Mouse (Mus musculus) monocyte, adult 59 days (primary cell): Measurements from ENCODE around the gene Btbd35f4. TPM values are rescaled to one million over a fixed set of nuclear protein-coding genes. Genes with fewer than 3 reads are reported as not detected.

Experiments used
- total RNA-seq, 2 experiments: library from RNA; stranded (reverse); gene quantifications; one replicate each; pipeline ENCODE4 v1.2.4; 2023

Btbd35f4 gene
- total RNA-seq = not detected

GRCm38 (mm10) chrX:4800196-4800595 lies at the start of gene Btbd35f4:
Gene Btbd35f4 (plus strand): TSS chrX:4800496.

Other genes starting within 250 kb of the Btbd35f4 start
- gene Btbd35f27, start 151.6 kb downstream of the Btbd35f4 start, total RNA-seq = not detected